Mouse (Mus musculus): ENCODE data around the gene Gins1.
"Not testable (repeated sequence)": the region's sequence is repeated elsewhere in the genome, so short reads cannot be mapped to it uniquely, and the experiment has no call there.

The Gins1 gene

GRCm38 (mm10) chr2:150909429-150910039 lies 4.3 kb downstream of the Gins1 start:
- DNase-seq (ENCODE audit: low spot score in 2 of 2), result peak; percentile 91 to 92

GRCm38 (mm10) chr2:150910295-150910881 lies 5.2 kb downstream of the Gins1 start:
- no peak for DNase-seq (ENCODE audit: low spot score in 2 of 2)

- DNase-seq (ENCODE audit: low spot score in 2 of 2), result no peak
Observed at GRCm38 (mm10) chr2:150914781-150915515, 9.7 kb downstream of the Gins1 start.

GRCm38 (mm10) chr2:150915786-150916185 lies 10.6 kb downstream of the Gins1 start:
- DNase-seq (ENCODE audit: low spot score in 2 of 2), result no peak

GRCm38 (mm10) chr2:150918720-150919119 lies 13.5 kb downstream of the Gins1 start:
- DNase-seq (ENCODE audit: low spot score in 2 of 2), result no peak

- no peak for DNase-seq (ENCODE audit: low spot score in 2 of 2)
Observed at GRCm38 (mm10) chr2:150920543-150920942, 15.3 kb downstream of the Gins1 start.

- no peak for DNase-seq (ENCODE audit: low spot score in 2 of 2)
Observed at GRCm38 (mm10) chr2:150921697-150922096, 16.5 kb downstream of the Gins1 start.

GRCm38 (mm10) chr2:150922165-150922564 lies 17.0 kb downstream of the Gins1 start:
- DNase-seq (ENCODE audit: low spot score in 2 of 2), result no peak

- DNase-seq (ENCODE audit: low spot score in 2 of 2), result no peak
Observed at GRCm38 (mm10) chr2:150923026-150923425, 17.8 kb downstream of the Gins1 start.

- no peak for DNase-seq (ENCODE audit: low spot score in 2 of 2)
Observed at GRCm38 (mm10) chr2:150923505-150923904, 18.3 kb downstream of the Gins1 start.

GRCm38 (mm10) chr2:150927038-150927720 lies 22.0 kb downstream of the Gins1 start:
- DNase-seq (ENCODE audit: low spot score in 2 of 2), result no peak

GRCm38 (mm10) chr2:150929156-150929555 lies 24.0 kb downstream of the Gins1 start:
- DNase-seq (ENCODE audit: low spot score in 2 of 2), result no peak

- DNase-seq (ENCODE audit: low spot score in 2 of 2), result no peak
Observed at GRCm38 (mm10) chr2:150930806-150931205, 25.6 kb downstream of the Gins1 start.

- DNase-seq (ENCODE audit: low spot score in 2 of 2), result no peak
Observed at GRCm38 (mm10) chr2:150933482-150933881, 28.3 kb downstream of the Gins1 start.

- no peak for DNase-seq (ENCODE audit: low spot score in 2 of 2)
Observed at GRCm38 (mm10) chr2:150934659-150935058, 29.5 kb downstream of the Gins1 start.

GRCm38 (mm10) chr2:150944017-150944416 lies 38.8 kb downstream of the Gins1 start:
- DNase-seq (ENCODE audit: low spot score in 2 of 2), result no peak

- DNase-seq (ENCODE audit: low spot score in 2 of 2), result not testable (repeated sequence)
Observed at GRCm38 (mm10) chr2:150947341-150947740, 42.1 kb downstream of the Gins1 start.

GRCm38 (mm10) chr2:150947880-150948611 lies 42.8 kb downstream of the Gins1 start:
- DNase-seq (ENCODE audit: low spot score in 2 of 2), result not testable (repeated sequence)

- no peak for DNase-seq (ENCODE audit: low spot score in 2 of 2)
Observed at GRCm38 (mm10) chr2:150948786-150949185, 43.6 kb downstream of the Gins1 start.

GRCm38 (mm10) chr2:150949652-150950051 lies 44.5 kb downstream of the Gins1 start:
- DNase-seq (ENCODE audit: low spot score in 2 of 2), result no peak

GRCm38 (mm10) chr2:150950056-150950455 lies 44.9 kb downstream of the Gins1 start:
- DNase-seq (ENCODE audit: low spot score in 2 of 2), result no peak

- DNase-seq (ENCODE audit: low spot score in 2 of 2), result no peak
Observed at GRCm38 (mm10) chr2:150951201-150951600, 46.0 kb downstream of the Gins1 start.
